1 mouse cellular context compared by ENCODE assay signal in the genomic region with DNA sequence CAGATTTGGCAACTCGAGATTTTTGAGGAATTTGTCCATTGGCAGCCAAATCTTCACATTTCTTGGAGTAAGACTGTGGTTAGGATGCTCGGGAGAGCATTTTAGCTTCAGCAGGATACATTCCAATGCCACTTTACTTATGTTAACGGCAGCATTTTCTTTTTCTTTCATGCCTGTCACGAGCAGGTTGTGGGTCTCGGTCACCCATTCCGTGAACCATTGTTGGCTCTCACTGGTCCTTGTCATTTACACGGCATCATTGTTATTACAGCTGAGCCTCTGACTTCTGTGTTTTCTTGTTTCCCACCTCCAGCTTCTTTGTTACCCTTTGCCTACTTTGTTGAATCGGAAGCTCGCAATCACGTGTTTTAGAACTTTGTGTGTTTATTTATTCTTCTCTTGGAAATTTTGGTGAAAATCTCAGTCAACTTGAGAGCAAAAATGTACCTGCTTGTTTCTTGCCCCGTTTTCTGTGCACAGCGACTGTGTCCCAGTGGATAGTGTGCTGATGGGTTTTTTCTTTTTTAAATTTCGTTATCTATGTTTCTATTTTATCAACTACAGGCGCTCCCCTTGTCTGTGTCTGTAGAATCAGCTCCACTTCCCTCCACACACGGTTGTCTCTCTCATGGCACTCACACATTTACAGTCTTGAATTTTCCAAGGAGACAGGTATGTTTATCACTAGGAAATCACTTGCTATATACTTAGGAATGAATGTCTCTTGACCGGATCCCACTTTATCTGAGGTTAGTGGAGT.
A peak's percentile ranks its signal among the peaks of the same experiment; 100 is the strongest.
TF ChIP-seq lines count a peak whose summit lies in the region.

No protein-coding gene starts in this region.

TF ChIP-seq in MEL, 35 proteins besides CTCF, POLR2A, EP300 and RAD21 (continued from another document):
- TF ChIP-seq POLR2AphosphoS5 (IDR thresholded peaks at IDR 0.05; ENCODE audit: borderline replicate concordance, low read depth, low read length), result no peak
- no peak for TF ChIP-seq ZMIZ1 (IDR thresholded peaks at IDR 0.05; ENCODE audit: low read depth, low read length)
- no peak for TF ChIP-seq GABPA (IDR thresholded peaks at IDR 0.05; ENCODE audit: low read depth, low read length)
- no peak for TF ChIP-seq KAT2A (conservative IDR thresholded peaks at IDR 0.05; ENCODE audit: low read depth, low read length)
- no peak for TF ChIP-seq RCOR1 (IDR thresholded peaks at IDR 0.05; ENCODE audit: low read depth, low read length)
- TF ChIP-seq MXI1 (IDR thresholded peaks at IDR 0.05; ENCODE audit: low read depth, low read length), result 0 out of 2 replicates have a peak, but pooled peaks have one; percentile 12
- TF ChIP-seq JUND (IDR thresholded peaks at IDR 0.05; ENCODE audit: low read depth, low read length), result no peak
